ENCODE assay signal across 8 mouse cellular contexts in the genomic region with DNA sequence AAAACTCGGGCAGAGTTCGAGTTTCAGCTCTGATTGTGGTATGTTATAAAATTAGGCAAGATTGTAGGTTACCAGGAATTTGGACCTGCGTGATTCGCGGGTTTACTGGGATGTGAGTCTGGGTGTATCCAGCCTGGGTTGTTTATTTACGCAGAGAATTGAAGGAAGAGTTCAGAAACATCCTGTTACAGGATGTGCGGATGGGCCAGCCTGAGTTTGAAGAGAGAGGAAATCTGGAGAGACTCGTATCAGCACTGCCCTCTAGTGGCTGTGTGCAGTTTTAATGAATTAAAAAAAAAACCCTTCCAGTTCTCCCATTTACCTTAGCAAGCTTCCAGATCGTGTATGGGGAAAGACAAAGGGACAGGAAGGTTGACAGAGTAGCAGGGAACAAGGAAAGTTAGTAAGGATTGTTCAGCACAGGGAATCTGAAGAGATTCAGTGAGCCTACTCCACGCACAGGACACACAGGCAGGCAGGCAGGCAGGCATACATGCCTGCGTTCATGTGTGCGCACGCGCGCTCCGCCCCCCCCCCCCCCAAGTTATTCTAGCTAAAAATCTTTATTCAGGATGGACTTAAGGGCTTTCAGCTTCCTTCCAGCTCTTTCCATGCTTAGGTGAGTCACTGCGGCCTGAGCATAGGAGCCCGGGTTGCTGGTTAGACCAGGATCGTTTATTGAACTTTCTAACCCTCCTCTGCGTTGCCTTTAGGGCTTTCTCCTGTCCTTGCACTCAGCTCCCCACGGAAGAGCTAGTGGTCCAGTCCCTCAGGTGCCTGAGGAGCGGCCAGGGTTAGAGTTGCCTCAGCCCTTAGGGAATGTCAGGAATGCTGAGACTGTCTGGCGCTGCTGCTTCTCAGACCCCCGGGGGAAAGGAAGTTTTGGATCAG.
A peak's percentile ranks its signal among the peaks of the same experiment; 100 is the strongest.
DNase-seq lines count a peak whose midpoint lies in the region; ATAC-seq and TF ChIP-seq lines count a peak whose summit lies in the region.

No protein-coding gene starts in this region.

- H3K27me3 ChIP-seq in intestine, embryonic 14.5 days (replicated peaks; ENCODE audit: control insufficient read depth, insufficient read depth, low read length), result no peaks in the 10 kb centered on the region
- no peaks in the 10 kb centered on the region for H3K27me3 ChIP-seq in limb, embryonic 14.5 days (ENCODE audit: control insufficient read depth, insufficient read depth, low read length)
- H3K27me3 ChIP-seq in midbrain, embryonic 14.5 days (ENCODE audit: control insufficient read depth, insufficient read depth, low read length), result no peaks in the 10 kb centered on the region

- H3K4me1 ChIP-seq in intestine, embryonic 14.5 days (replicated peaks; ENCODE audit: control insufficient read depth, insufficient read depth, low read length), result peaks cover 21% of the 10 kb centered on the region
- H3K4me1 ChIP-seq in limb, embryonic 14.5 days (ENCODE audit: control insufficient read depth, insufficient read depth, low read length), result no peaks in the 10 kb centered on the region
- 0 out of 2 replicates have a peak, but pooled peaks cover 3% of the 10 kb centered on the region for H3K4me1 ChIP-seq in midbrain, embryonic 14.5 days (ENCODE audit: control insufficient read depth, insufficient read depth, low read length)

- ATAC-seq in common myeloid progenitor, adult 5-6 weeks (replicated peaks; ENCODE audit: low read depth, poor library complexity, severe bottlenecking), result peak; percentile 84
- ATAC-seq in intestine, embryonic 14.5 days (replicated peaks; ENCODE audit: low FRiP score, low TSS enrichment, low read depth), result peak; percentile 62
- ATAC-seq in limb, embryonic 14.5 days (ENCODE audit: low FRiP score, low read depth), result peak; percentile 77
- ATAC-seq in midbrain, embryonic 14.5 days (ENCODE audit: low FRiP score, low TSS enrichment), result peak; percentile 71; the same call in 1 of the 2 replicates

- H3K9me3 ChIP-seq in intestine, embryonic 14.5 days (ENCODE audit: control insufficient read depth, low read length), result no peaks in the 10 kb centered on the region
- H3K9me3 ChIP-seq in limb, embryonic 14.5 days (ENCODE audit: control insufficient read depth, low read length), result no peaks in the 10 kb centered on the region
- H3K9me3 ChIP-seq in midbrain, embryonic 14.5 days (ENCODE audit: control insufficient read depth, low read length), result no peaks in the 10 kb centered on the region

- H3K36me3 ChIP-seq in intestine, embryonic 14.5 days (ENCODE audit: control insufficient read depth, insufficient read depth, low read length), result no peaks in the 10 kb centered on the region
- no peaks in the 10 kb centered on the region for H3K36me3 ChIP-seq in limb, embryonic 14.5 days (ENCODE audit: control insufficient read depth, insufficient read depth, low read length)
- no peaks in the 10 kb centered on the region for H3K36me3 ChIP-seq in midbrain, embryonic 14.5 days (ENCODE audit: control insufficient read depth, insufficient read depth, low read length)

- peak overlapping the region; percentile 60 for H3K4me2 ChIP-seq in intestine, embryonic 14.5 days (ENCODE audit: low read length)
- H3K4me2 ChIP-seq in limb, embryonic 14.5 days (replicated peaks; ENCODE audit: low read depth, low read length, severe bottlenecking), result peak overlapping the region; percentile 46
- H3K4me2 ChIP-seq in midbrain, embryonic 14.5 days (ENCODE audit: low read length), result peak overlapping the region; percentile 60

- WGBS in intestine, embryonic 14.5 days, result 5% methylated on average over 24 of the region's 24 CpGs
- 9% methylated on average over 24 of the region's 24 CpGs for WGBS in limb, embryonic 14.5 days
- 16% methylated on average over 24 of the region's 24 CpGs for WGBS in midbrain, embryonic 14.5 days

- peak overlapping the region; percentile 51 for H3K27ac ChIP-seq in intestine, embryonic 14.5 days (ENCODE audit: low read depth)
- H3K27ac ChIP-seq in limb, embryonic 14.5 days (replicated peaks; ENCODE audit: low read depth, low read length), result no peak overlapping the region
- no peak overlapping the region for H3K27ac ChIP-seq in midbrain, embryonic 14.5 days (replicated peaks; ENCODE audit: low read depth, low read length)

- no peak for TF ChIP-seq POLR2A in limb, embryonic 14.5 days (IDR thresholded peaks at IDR 0.05; ENCODE audit: borderline replicate concordance, extremely low read depth, insufficient read depth, insufficient read length)

- H3K4me3 ChIP-seq in intestine, embryonic 14.5 days (ENCODE audit: low read depth, low read length), result peak overlapping the region; percentile 36
- peak overlapping the region; percentile 37 for H3K4me3 ChIP-seq in limb, embryonic 14.5 days (replicated peaks; ENCODE audit: low read length)
- peak overlapping the region; percentile 38 for H3K4me3 ChIP-seq in midbrain, embryonic 14.5 days (replicated peaks; ENCODE audit: low read depth, low read length)

- peak overlapping the region; percentile 39 for H3K9ac ChIP-seq in intestine, embryonic 14.5 days (ENCODE audit: low read length)
- H3K9ac ChIP-seq in limb, embryonic 14.5 days (ENCODE audit: low read depth, low read length, severe bottlenecking), result peak overlapping the region; percentile 43; the same call in 1 of the 2 replicates
- H3K9ac ChIP-seq in midbrain, embryonic 14.5 days (replicated peaks; ENCODE audit: low read length), result peak overlapping the region; percentile 49; the same call in 1 of the 2 replicates

- peak; percentile 25 for DNase-seq in CD4-positive helper T cell, adult 2 months (ENCODE audit: low read depth, low spot score)
- DNase-seq in adipocyte (ENCODE audit: low spot score), result peak; percentile 92
- peak; percentile 17 for DNase-seq in gastrocnemius, postnatal 25 days
- peak; percentile 82 for DNase-seq in intestine, embryonic 14.5 days (ENCODE audit: low spot score)
- DNase-seq in limb, embryonic 14.5 days (ENCODE audit: low spot score), result peak; percentile 90
- peak; percentile 88 for DNase-seq in midbrain, embryonic 14.5 days
- peak; percentile 27 for DNase-seq in thymus, postnatal 14 days

Comparison
In these comparisons a context has a peak if more than half of its experiments do, and no peak if none do; other contexts are left out.
1. DNase-seq: peak in every context shown above with its lines; median percentile 92 in adipocyte; 90 in limb, embryonic 14.5 days; 88 in midbrain, embryonic 14.5 days; 82 in intestine, embryonic 14.5 days; 27 in thymus, postnatal 14 days; 25 in CD4-positive helper T cell, adult 2 months; 17 in gastrocnemius, postnatal 25 days.